In genomic region chr14:20120012-20120411, GRCm38 (mm10) we compare ENCODE assay signal across 14 mouse cellular contexts.
"Had no signal": no experiment of that assay in that cellular context is flagged by ENCODE, and none has a peak within 500 bp of the region (broad histone marks: within the 10 kb centered on the region; RNA-seq: fewer than 3 reads in every experiment).

No protein-coding gene starts in this region.

- ATAC-seq: intestine, embryonic 15.5 days had no signal

- DNase-seq: kidney, adult 11 months; kidney, adult 8-10 months; kidney, postnatal 10 days; kidney, postnatal 36 days; layer of hippocampus, postnatal 36 days; liver, embryonic 13.5 days; lung, adult 2 months; lung, postnatal 14 days; lung, postnatal 4 days; midbrain, embryonic 14.5 days; right cerebral cortex, postnatal 4 days; thymus, adult 2 months; thymus, postnatal 14 days had no signal
